Mouse (Mus musculus): ENCODE data around the gene Sh2d2a. TPM values are rescaled to one million over a fixed set of nuclear protein-coding genes. Genes with fewer than 3 reads are reported as not detected.
"Not testable (repeated sequence)": the region's sequence is repeated elsewhere in the genome, so short reads cannot be mapped to it uniquely, and the experiment has no call there.

The Sh2d2a gene
- polyA plus RNA-seq, 1 experiment from 2014 or later, result 0.21 TPM

DNA sequence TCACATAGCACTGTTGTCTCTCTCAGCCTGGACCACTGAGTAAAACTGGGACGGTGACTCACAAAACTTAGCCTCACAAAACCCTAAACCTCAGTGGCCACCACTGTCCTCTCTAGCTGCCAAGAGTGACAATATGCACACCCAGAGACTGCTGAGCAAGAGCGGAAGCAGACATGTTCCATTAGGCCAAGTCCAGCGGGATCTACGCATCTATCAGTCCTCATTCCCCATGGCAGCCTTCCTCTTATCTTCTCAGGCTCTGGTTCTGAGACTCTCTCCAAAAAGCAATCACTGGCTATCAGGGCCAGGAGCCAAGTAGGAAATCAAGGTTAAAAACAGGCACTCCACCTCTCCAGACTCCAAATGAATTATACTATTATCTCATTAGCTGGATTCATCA, 31.2 kb downstream of the Sh2d2a start:
- Histone ChIP-seq H3K36me3 (peaks cover 88% of the 10 kb centered on the region), H3K27ac (no peak overlapping the region), H3K4me3 (no peak overlapping the region), H3K4me1 (replicated peaks) (0 out of 2 replicates have a peak, but pooled peaks cover 3% of the 10 kb centered on the region), H3K9me3 (no peaks in the 10 kb centered on the region), H3K27me3 (ENCODE audit: insufficient read depth, poor library complexity, severe bottlenecking) (no peaks in the 10 kb centered on the region)
- 94% methylated on average over 4 of the region's 4 CpGs for WGBS
- no peak for DNase-seq (ENCODE audit: low spot score)

DNA sequence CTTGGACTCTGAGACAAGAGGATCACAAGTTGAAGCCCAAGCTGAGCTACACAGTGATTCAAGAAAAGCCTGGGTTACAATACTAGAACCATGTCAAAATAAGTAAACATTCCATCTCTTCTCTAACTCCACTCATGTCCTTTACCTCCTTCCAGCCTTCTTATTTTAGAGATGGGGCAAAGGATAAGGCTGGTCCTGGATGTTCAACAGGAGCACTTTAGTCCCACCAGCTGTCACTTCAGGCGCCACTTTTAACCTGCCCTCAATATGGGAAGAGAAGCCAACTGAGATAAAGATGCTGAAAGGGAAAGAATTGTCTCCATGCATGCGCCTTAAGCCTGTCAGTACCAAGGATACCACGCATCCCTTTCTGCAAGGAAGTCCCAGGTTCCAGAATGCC, 37.7 kb downstream of the Sh2d2a start:
- Histone ChIP-seq H3K4me1 (replicated peaks) (peaks cover 20% of the 10 kb centered on the region), H3K27ac (peak overlapping the region; percentile 95), H3K4me3 (peak overlapping the region; percentile 95), H3K36me3 (peaks cover 32% of the 10 kb centered on the region), H3K27me3 (ENCODE audit: insufficient read depth, poor library complexity, severe bottlenecking) (no peaks in the 10 kb centered on the region), H3K9me3 (0 out of 2 replicates have a peak, but pooled peaks cover 6% of the 10 kb centered on the region)
- DNase-seq (ENCODE audit: low spot score), result no peak
- WGBS, result 3% methylated on average over 3 of the region's 3 CpGs

DNA sequence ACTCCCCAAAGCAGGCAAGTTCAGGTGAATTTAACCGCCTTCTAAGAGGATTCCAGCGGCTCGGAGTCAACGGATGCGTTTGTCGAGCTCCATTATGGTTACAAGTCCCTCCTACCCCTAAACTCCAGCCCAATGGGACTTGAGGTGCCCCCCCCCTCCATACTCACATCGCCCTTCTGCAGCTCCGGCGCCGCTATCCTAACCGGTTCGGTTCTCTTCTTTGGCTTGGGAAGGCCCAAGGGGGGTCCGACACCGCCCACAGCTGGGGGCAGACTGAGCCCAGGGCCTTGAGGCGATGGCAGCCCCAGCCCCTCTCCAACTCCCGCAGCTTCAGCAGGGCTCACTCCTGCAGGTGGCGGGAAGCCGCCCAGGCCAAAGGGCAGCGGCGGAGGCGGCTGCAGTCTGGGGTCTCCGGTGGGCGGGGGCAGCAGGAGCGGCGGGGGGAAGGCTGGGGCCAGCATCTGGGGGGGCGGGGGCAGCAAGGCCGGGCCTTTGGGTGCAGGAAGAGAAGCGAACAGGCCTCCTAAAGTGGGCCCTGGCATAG, 38.2 kb downstream of the Sh2d2a start:
- peak overlapping the region; percentile 95 for H3K27ac ChIP-seq
- under 1% methylated on average over 28 of the region's 28 CpGs for WGBS
- H3K4me1 ChIP-seq (replicated peaks), result peaks cover 20% of the 10 kb centered on the region
- no peak for DNase-seq (ENCODE audit: low spot score)
- peak overlapping the region; percentile 95 for H3K4me3 ChIP-seq
- peaks cover 29% of the 10 kb centered on the region for H3K36me3 ChIP-seq
- H3K27me3 ChIP-seq (ENCODE audit: insufficient read depth, poor library complexity, severe bottlenecking), result no peaks in the 10 kb centered on the region
- 0 out of 2 replicates have a peak, but pooled peaks cover 6% of the 10 kb centered on the region for H3K9me3 ChIP-seq

DNA sequence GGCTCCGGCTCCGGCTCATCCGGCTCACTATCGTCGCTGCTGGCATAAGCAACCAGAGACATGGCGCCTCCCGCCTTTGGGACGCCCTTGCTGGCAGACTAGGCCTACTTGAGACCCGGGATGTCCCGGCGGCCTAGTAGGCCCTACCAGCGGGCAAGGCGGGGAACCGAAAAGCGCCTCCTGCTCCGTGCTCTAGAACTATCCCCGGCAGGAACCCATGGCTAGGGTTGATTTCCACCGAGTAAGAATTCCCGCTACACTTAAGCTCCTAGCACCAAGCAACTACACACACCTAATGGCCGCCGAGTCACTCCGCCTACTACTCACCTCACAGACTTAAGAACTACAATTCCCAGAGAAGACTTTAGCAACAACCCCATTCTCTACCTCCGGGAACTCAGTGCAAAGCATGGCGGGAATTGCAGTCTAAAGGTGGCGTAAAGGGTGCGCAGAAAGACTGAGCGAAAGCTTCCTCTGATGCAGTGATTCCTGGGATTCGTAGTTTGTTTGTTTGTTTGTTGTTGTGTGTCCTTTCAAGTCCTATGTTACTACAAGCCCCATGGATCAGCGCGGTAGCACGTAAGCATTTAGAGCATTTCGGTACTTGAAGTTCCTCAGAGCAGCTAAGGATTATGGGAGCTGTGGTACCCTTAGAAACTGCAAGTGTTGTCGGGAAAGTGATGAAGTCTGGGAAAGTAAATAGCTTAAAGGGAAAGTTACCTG, 38.9 kb downstream of the Sh2d2a start, which contains the start of gene Prcc:
TSS of gene Prcc (minus strand) at position 328 of the 723 bp plus-strand sequence.
- no peaks in the 10 kb centered on the region for H3K27me3 ChIP-seq (ENCODE audit: insufficient read depth, poor library complexity, severe bottlenecking)
- H3K27ac ChIP-seq, result peak within 1 kb of the TSS; percentile 95
- peak; percentile 91 for DNase-seq (ENCODE audit: low spot score)
- peaks cover 20% of the 10 kb centered on the region for H3K4me1 ChIP-seq (replicated peaks)
- H3K9me3 ChIP-seq, result 0 out of 2 replicates have a peak, but pooled peaks cover 6% of the 10 kb centered on the region
- H3K4me3 ChIP-seq, result peak within 1 kb of the TSS; percentile 95
- WGBS, result under 1% methylated on average over 33 of the region's 33 CpGs
- H3K36me3 ChIP-seq, result peaks cover 23% of the 10 kb centered on the region

DNA sequence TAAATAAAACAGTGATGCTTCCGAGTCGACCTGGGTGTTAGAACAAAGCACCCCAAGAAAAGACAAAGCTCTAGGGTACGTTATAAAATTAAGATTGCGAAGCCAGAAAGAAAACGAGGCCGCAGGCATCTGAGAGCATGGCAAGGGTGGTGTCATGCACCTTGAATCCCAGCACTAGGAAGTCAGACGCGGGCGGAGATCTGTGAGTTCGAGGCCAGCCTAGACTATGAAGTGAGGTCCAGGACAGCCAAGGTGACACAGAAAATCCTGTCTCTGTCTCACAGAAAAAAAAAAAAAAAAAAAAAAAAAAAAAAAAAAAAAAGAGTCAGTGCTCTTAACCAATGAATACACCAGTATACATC, 39.4 kb downstream of the Sh2d2a start:
- H3K27ac ChIP-seq, result peak overlapping the region; percentile 95
- 15% methylated on average over 10 of the region's 10 CpGs for WGBS
- H3K27me3 ChIP-seq (ENCODE audit: insufficient read depth, poor library complexity, severe bottlenecking), result no peaks in the 10 kb centered on the region
- peaks cover 17% of the 10 kb centered on the region for H3K36me3 ChIP-seq
- 0 out of 2 replicates have a peak, but pooled peaks cover 6% of the 10 kb centered on the region for H3K9me3 ChIP-seq
- H3K4me3 ChIP-seq, result peak overlapping the region; percentile 95
- DNase-seq (ENCODE audit: low spot score), result no peak
- H3K4me1 ChIP-seq (replicated peaks), result peaks cover 20% of the 10 kb centered on the region

DNA sequence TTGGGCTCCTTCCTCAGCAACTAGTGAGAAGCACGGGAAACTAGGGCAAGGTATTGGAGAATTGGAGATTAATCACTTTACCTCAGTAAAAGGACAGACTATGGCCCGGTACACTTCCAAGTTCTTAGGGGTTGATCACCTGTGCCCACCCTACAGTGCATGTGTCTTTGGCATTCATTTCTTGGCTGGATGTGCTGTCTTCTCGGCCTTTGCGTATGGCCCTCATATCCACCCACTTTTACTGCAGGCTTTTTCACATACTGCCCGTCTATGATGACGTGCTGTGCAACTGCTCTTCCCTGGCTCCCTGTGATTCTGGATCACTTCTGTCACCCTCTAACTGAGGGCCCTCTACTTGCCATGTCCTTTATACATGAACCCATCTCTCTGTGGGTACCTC, 39.9 kb downstream of the Sh2d2a start:
- Histone ChIP-seq H3K4me1 (replicated peaks) (peaks cover 20% of the 10 kb centered on the region), H3K4me3 (peak overlapping the region; percentile 95), H3K9me3 (0 out of 2 replicates have a peak, but pooled peaks cover 6% of the 10 kb centered on the region), H3K36me3 (peaks cover 13% of the 10 kb centered on the region), H3K27ac (no peak overlapping the region), H3K27me3 (ENCODE audit: insufficient read depth, poor library complexity, severe bottlenecking) (no peaks in the 10 kb centered on the region)
- WGBS, result 85% methylated on average over 6 of the region's 6 CpGs
- no peak for DNase-seq (ENCODE audit: low spot score)

DNA sequence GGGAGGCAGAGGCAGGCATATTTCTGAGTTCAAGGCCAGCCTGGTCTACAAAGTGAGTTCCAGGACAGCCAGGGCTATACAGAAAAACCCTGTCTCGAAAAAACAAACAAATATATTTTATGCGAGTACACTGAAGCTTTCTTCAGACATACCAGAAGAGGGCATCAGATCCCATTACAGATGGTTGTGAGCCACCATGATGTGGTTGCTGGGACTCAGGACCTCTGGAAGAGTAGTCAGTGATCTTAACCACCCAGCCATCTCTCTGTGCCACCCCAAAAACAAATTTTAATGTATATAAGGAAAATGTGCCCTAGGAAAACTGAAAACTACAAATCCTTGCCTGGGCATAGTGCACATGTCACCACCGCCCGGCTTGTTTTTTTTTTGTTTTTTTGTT, 40.8 kb downstream of the Sh2d2a start:
- H3K4me3 ChIP-seq; H3K36me3 ChIP-seq; H3K27ac ChIP-seq; DNase-seq (ENCODE audit: low spot score); H3K9me3 ChIP-seq; H3K27me3 ChIP-seq (ENCODE audit: insufficient read depth, poor library complexity, severe bottlenecking): not testable (repeated sequence)
- H3K4me1 ChIP-seq (replicated peaks), result peaks cover 18% of the 10 kb centered on the region
- 77% methylated on average over 4 of the region's 4 CpGs for WGBS

DNA sequence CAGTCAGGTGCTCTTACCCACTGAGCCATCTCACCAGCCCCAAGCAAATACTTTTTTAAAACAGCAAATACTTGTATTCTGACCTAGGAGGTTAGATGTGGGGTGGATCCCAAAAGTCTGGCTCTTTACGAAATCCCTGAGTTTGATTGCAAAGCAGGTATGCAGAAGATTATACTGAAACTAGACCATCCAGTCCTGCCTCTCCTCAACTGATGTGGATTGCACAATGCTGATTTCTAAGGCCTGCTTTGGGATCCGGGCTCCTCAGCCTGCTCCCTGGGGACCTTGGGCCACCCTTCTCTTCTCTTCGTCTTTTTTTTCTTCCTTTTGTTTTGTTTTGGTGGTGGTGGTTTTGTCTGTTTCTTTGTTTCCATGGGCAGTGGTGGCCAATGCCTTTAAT, 44.9 kb downstream of the Sh2d2a start:
- Histone ChIP-seq H3K27me3 (ENCODE audit: insufficient read depth, poor library complexity, severe bottlenecking) (no peaks in the 10 kb centered on the region), H3K4me1 (replicated peaks) (no peaks in the 10 kb centered on the region), H3K27ac (no peak overlapping the region), H3K9me3 (0 out of 2 replicates have a peak, but pooled peaks cover 6% of the 10 kb centered on the region), H3K36me3 (no peaks in the 10 kb centered on the region), H3K4me3 (no peak overlapping the region)
- 65% methylated on average over 3 of the region's 3 CpGs for WGBS
- DNase-seq (ENCODE audit: low spot score), result no peak

DNA sequence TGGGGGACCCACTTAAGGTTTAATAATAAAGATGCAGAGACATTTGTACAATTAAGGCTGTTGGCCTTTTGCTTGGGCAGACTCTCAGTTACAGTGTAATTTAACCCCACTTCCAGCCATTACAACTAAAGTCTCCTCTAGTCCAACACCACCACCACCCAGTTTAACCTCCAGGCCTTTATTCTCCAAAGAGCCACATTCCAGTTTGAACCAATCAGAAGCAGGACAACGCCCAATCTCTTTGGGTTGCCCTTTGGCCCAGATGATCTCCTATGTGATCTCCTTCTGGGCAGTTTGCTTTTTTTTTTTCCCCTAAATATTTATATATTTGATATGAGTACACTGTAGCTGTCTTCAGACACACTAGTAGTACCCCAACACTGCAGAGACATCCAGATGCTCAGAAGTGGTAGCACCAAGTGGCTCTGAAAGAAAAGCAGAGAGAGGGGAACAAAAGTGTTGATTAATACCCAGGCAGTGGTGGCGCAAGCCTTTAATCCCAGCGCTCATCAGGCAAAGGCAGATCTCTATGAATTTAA, 46.9 kb downstream of the Sh2d2a start:
- H3K27me3 ChIP-seq (ENCODE audit: insufficient read depth, poor library complexity, severe bottlenecking), result no peaks in the 10 kb centered on the region
- H3K9me3 ChIP-seq, result 0 out of 2 replicates have a peak, but pooled peaks cover under 1% of the 10 kb centered on the region
- WGBS, result 77% methylated on average over 3 of the region's 3 CpGs
- no peak overlapping the region for H3K27ac ChIP-seq
- no peaks in the 10 kb centered on the region for H3K36me3 ChIP-seq
- DNase-seq (ENCODE audit: low spot score), result no peak
- H3K4me3 ChIP-seq, result no peak overlapping the region
- no peaks in the 10 kb centered on the region for H3K4me1 ChIP-seq (replicated peaks)

DNA sequence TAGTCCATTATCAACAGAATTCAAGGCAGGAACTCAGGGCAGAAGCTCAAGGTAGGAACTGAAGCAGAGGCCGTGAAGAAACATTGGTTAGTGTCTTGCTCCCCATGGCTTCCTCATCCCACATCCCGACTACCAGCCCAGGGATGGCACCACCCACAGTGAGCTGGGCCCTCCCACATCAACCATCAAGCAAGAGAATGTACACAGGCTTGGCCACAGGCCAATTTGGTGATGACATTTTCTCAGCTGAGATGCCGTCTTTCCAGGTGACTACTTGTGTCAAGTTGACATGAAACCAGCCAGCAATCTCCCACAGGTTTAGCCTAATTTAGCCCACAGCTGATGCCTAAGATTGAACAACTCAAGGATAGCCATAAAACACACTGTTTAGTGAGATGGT, 52.7 kb downstream of the Sh2d2a start:
- Histone ChIP-seq H3K4me1 (replicated peaks) (0 out of 2 replicates have a peak, but pooled peaks cover 4% of the 10 kb centered on the region), H3K9me3 (no peaks in the 10 kb centered on the region), H3K27me3 (ENCODE audit: insufficient read depth, poor library complexity, severe bottlenecking) (no peaks in the 10 kb centered on the region), H3K4me3 (no peak overlapping the region), H3K36me3 (no peaks in the 10 kb centered on the region), H3K27ac (no peak overlapping the region)
- no peak for DNase-seq (ENCODE audit: low spot score)
- WGBS, result 75% methylated on average over 3 of the region's 3 CpGs

DNA sequence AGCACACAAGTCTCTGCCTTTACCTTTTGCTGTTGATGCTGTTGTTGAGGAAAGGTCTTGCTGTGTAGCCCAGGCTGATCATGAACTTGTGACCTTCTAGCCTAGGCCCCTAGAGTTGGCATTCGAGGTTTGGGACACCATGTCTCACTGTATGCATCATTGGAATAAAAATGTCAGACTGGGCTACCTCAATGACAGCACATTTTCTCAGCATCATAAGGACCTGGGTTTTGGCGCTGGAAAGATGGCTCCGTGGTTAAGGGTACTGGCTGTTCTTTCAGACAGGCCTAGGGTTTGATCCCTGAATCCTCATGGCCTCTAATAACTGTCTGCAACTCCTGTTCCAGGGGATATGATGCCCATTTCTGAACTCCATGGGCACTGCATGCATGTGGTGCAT, 53.2 kb downstream of the Sh2d2a start:
- WGBS, result 85% methylated on average over 3 of the region's 3 CpGs
- no peak for DNase-seq (ENCODE audit: low spot score)
- H3K27me3 ChIP-seq (ENCODE audit: insufficient read depth, poor library complexity, severe bottlenecking), result no peaks in the 10 kb centered on the region
- H3K4me3 ChIP-seq, result no peak overlapping the region
- H3K9me3 ChIP-seq, result no peaks in the 10 kb centered on the region
- 0 out of 2 replicates have a peak, but pooled peaks cover 4% of the 10 kb centered on the region for H3K4me1 ChIP-seq (replicated peaks)
- H3K36me3 ChIP-seq, result no peaks in the 10 kb centered on the region
- no peak overlapping the region for H3K27ac ChIP-seq

DNA sequence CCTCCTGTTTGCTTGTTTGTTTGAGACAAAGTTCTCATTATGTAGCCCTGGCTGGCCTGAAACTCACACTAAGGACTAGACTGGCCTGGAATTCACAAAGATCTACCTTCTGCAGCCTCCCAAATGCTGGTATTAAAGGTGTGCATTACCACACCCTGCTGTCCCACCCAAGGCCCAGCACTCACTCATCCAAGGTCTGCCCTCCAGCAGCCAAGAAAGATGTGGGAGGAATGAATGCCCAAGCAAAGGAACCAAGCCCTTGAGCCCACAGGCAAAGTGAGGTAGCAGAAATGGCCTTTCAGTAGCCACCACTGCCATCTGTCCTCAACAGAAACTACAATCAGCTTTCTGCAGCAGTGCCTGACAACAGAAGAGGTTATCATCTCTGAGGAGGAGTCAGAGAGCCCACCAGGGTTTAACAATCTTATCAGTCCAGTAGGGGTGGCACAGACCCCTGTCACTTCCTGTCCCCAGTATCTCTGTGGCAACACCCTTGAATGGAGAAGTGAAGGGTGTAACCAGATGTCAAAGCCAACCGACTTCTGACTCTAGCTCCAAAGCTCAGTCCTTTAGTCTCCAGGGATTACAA, 54.6 kb downstream of the Sh2d2a start:
- Histone ChIP-seq H3K27me3 (ENCODE audit: insufficient read depth, poor library complexity, severe bottlenecking) (no peaks in the 10 kb centered on the region), H3K4me1 (replicated peaks) (peaks cover 9% of the 10 kb centered on the region; the same call in 1 of the 2 replicates), H3K4me3 (no peak overlapping the region), H3K36me3 (no peaks in the 10 kb centered on the region), H3K9me3 (no peaks in the 10 kb centered on the region), H3K27ac (0 out of 2 replicates have a peak overlapping the region, but pooled peaks have one; percentile 40)
- WGBS, result 59% methylated on average over 1 of the region's 1 CpGs
- DNase-seq (ENCODE audit: low spot score), result no peak

DNA sequence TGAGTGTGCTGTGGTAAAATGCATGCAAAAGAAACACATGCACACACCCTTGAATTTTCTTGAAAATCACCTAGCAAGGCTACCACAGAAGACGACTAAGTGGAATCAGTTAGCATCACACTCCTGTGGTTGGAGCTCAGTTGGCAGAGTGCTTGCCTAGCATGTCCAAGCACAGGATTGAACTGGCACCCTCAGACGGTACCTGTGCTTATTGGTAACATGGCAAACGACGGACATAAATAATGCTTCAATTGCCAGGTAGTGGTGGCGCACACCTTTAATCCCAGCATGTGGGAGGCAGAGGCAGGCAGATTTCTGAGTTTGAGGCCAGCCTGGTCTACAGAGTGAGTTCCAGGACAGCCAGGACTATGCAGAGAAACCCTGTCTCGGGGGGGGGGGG, 55.4 kb downstream of the Sh2d2a start:
- 84% methylated on average over 6 of the region's 6 CpGs for WGBS
- H3K9me3 ChIP-seq; DNase-seq (ENCODE audit: low spot score); H3K27me3 ChIP-seq (ENCODE audit: insufficient read depth, poor library complexity, severe bottlenecking); H3K4me3 ChIP-seq; H3K36me3 ChIP-seq; H3K27ac ChIP-seq: not testable (repeated sequence)
- H3K4me1 ChIP-seq (replicated peaks), result peaks cover 10% of the 10 kb centered on the region; the same call in 1 of the 2 replicates
